Mouse (Mus musculus): ENCODE results near the gene Cnnm1. TPM values are rescaled to one million over a fixed set of nuclear protein-coding genes. Genes with fewer than 3 reads are reported as not detected.
"Not testable (repeated sequence)": the region's sequence is repeated elsewhere in the genome, so short reads cannot be mapped to it uniquely, and the experiment has no call there.

Cnnm1 gene
- total RNA-seq, 2 experiments from 2014 or later = 99.5 to 113 TPM

GRCm38 (mm10) chr19:43463546-43464293 is 23.5 kb downstream of the Cnnm1 start:
- no peak for DNase-seq (ENCODE audit: low spot score in 2 of 2)
- intact Hi-C loops (cut with DNase I) = no loop called here

- intact Hi-C loops (cut with DNase I) = no loop called here
Measured at GRCm38 (mm10) chr19:43464294-43464687, 24.1 kb downstream of the Cnnm1 start.

GRCm38 (mm10) chr19:43465076-43465475 is 24.8 kb downstream of the Cnnm1 start:
- DNase-seq (ENCODE audit: low spot score in 2 of 2) = no peak
- intact Hi-C loops (cut with DNase I) = no loop called here

More at GRCm38 (mm10) chr19:43464294-43464687, 24.1 kb downstream of the Cnnm1 start:
- DNase-seq (ENCODE audit: low spot score in 2 of 2) = no peak

GRCm38 (mm10) chr19:43465601-43466255 is 25.5 kb downstream of the Cnnm1 start:
- no peak for DNase-seq (ENCODE audit: low spot score in 2 of 2)
- intact Hi-C loops (cut with DNase I) = no loop called here

GRCm38 (mm10) chr19:43467927-43468685 is 27.9 kb downstream of the Cnnm1 start:
- intact Hi-C loops (cut with DNase I) = no loop called here

GRCm38 (mm10) chr19:43469333-43469732 is 29.1 kb downstream of the Cnnm1 start:
- intact Hi-C loops (cut with DNase I) = no loop called here
- no peak for DNase-seq (ENCODE audit: low spot score in 2 of 2)

More at GRCm38 (mm10) chr19:43467927-43468685, 27.9 kb downstream of the Cnnm1 start:
- DNase-seq (ENCODE audit: low spot score in 2 of 2) = peak; percentile 41 to 47

- intact Hi-C loops (cut with DNase I) = no loop called here
- no peak for DNase-seq (ENCODE audit: low spot score in 2 of 2)
Measured at GRCm38 (mm10) chr19:43472331-43472730, 32.1 kb downstream of the Cnnm1 start.

GRCm38 (mm10) chr19:43472781-43473180 is 32.5 kb downstream of the Cnnm1 start:
- no peak for DNase-seq (ENCODE audit: low spot score in 2 of 2)
- intact Hi-C loops (cut with DNase I) = no loop called here

- intact Hi-C loops (cut with DNase I) = loop anchor here (5.0 kb wide), 1 partner anchor 33 kb away; the partner anchor contains the start of gene Cnnm1
Measured at GRCm38 (mm10) chr19:43475642-43476041, 35.4 kb downstream of the Cnnm1 start.

GRCm38 (mm10) chr19:43476063-43476462 is 35.8 kb downstream of the Cnnm1 start:
- intact Hi-C loops (cut with DNase I) = loop anchor here (5.0 kb wide), 1 partner anchor 34 kb away; the partner anchor contains the start of gene Cnnm1

More at GRCm38 (mm10) chr19:43475642-43476041, 35.4 kb downstream of the Cnnm1 start:
- DNase-seq (ENCODE audit: low spot score in 2 of 2) = no peak

GRCm38 (mm10) chr19:43477436-43477835 is 37.2 kb downstream of the Cnnm1 start:
- intact Hi-C loops (cut with DNase I) = loop anchor here (5.0 kb wide), 1 partner anchor 35 kb away; the partner anchor contains the start of gene Cnnm1
- no peak for DNase-seq (ENCODE audit: low spot score in 2 of 2)

More at GRCm38 (mm10) chr19:43476063-43476462, 35.8 kb downstream of the Cnnm1 start:
- no peak for DNase-seq (ENCODE audit: low spot score in 2 of 2)

- DNase-seq (ENCODE audit: low spot score in 2 of 2) = peak; percentile 44 to 69
- intact Hi-C loops (cut with DNase I) = loop anchor here (5.0 kb wide), 1 partner anchor 37 kb away; the partner anchor contains the start of gene Cnnm1
Measured at GRCm38 (mm10) chr19:43478891-43479290, 38.7 kb downstream of the Cnnm1 start.

GRCm38 (mm10) chr19:43479431-43479830 is 39.2 kb downstream of the Cnnm1 start:
- intact Hi-C loops (cut with DNase I) = loop anchor here (5.0 kb wide), 1 partner anchor 37 kb away; the partner anchor contains the start of gene Cnnm1
- no peak for DNase-seq (ENCODE audit: low spot score in 2 of 2)

GRCm38 (mm10) chr19:43480512-43480911 is 40.3 kb downstream of the Cnnm1 start:
- intact Hi-C loops (cut with DNase I) = no loop called here
- DNase-seq (ENCODE audit: low spot score in 2 of 2) = no peak

- intact Hi-C loops (cut with DNase I) = loop anchor here (5.0 kb wide), 1 partner anchor 690 kb away; no protein-coding TSS in a partner anchor
- DNase-seq (ENCODE audit: low spot score in 2 of 2) = no peak
Measured at GRCm38 (mm10) chr19:43487429-43487828, 47.2 kb downstream of the Cnnm1 start.

- intact Hi-C loops (cut with DNase I); DNase-seq (ENCODE audit: low spot score in 2 of 2): not testable (repeated sequence)
Measured at GRCm38 (mm10) chr19:43493316-43493715, 53.1 kb downstream of the Cnnm1 start.

GRCm38 (mm10) chr19:43493878-43494277 is 53.6 kb downstream of the Cnnm1 start:
- DNase-seq (ENCODE audit: low spot score in 2 of 2) = no peak
- intact Hi-C loops (cut with DNase I) = no loop called here

GRCm38 (mm10) chr19:43494914-43495313 is 54.7 kb downstream of the Cnnm1 start:
- intact Hi-C loops (cut with DNase I) = no loop called here
- DNase-seq (ENCODE audit: low spot score in 2 of 2) = no peak

- peak; percentile 32 to 43 for DNase-seq (ENCODE audit: low spot score in 2 of 2)
- intact Hi-C loops (cut with DNase I) = no loop called here
Measured at GRCm38 (mm10) chr19:43495846-43496245, 55.6 kb downstream of the Cnnm1 start.

GRCm38 (mm10) chr19:43497440-43497839 is 57.2 kb downstream of the Cnnm1 start:
- intact Hi-C loops (cut with DNase I) = no loop called here
- no peak for DNase-seq (ENCODE audit: low spot score in 2 of 2)
